Mouse (Mus musculus): ENCODE data around the gene Pet100.

GRCm38 (mm10) chr8:3645804-3646203, 24.5 kb downstream of the Pet100 start:
- TF ChIP-seq CTCF (IDR thresholded peaks at IDR 0.05; ENCODE audit: borderline replicate concordance, extremely low read depth, insufficient read depth, insufficient read length) = no peak
- TF ChIP-seq POLR2A (IDR thresholded peaks at IDR 0.05; ENCODE audit: borderline replicate concordance, extremely low read depth, insufficient read depth, insufficient read length, poor library complexity, severe bottlenecking) = no peak

All from brain, embryonic 14.5 days (tissue).